ENCODE assay signal across 9 mouse cellular contexts in the genomic region with DNA sequence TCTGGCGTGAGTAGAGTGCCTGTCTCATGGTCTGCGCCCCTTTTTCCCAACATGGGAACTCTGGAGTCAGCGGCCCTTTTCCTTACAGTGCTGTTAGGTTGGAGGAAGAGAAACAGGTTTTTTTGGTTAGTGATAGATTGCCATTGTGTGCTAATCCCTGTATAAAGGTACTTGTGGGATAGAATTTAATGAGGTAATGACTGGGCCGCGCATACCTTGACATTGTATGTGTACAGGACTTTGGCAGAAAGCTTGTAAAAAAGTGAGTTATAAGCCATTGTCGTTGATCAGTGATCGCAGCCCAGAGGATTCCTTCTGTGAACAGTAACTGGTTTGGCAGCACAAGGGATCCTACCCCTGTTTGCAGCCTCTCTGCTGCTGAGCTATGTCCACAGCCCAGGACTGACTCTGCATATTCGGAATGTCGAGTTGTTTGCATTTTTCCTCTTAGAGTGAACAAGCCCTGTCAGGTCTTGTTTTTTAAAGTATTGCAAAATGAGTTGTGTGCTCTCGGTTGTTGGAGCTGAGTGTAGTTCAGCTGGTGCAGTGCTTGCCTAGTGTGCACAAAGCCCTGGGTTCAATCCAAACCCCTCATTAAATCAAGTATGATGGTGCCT. TPM values are rescaled to one million over a fixed set of nuclear protein-coding genes. Genes with fewer than 3 reads are reported as not detected.
DNase-seq lines count a peak whose midpoint lies in the region; ATAC-seq and TF ChIP-seq lines count a peak whose summit lies in the region.
"Had no signal": no experiment of that assay in that cellular context is flagged by ENCODE, and none has a peak within 500 bp of the region (broad histone marks: within the 10 kb centered on the region; RNA-seq: fewer than 3 reads in every experiment).

No protein-coding gene starts in this region.

- ATAC-seq in limb, embryonic 13.5 days (ENCODE audit: low FRiP score, low read depth) = no peak
- ATAC-seq: CD4-positive, CD25-positive, alpha-beta regulatory T cell, adult 4 months had no signal

- WGBS in heart, embryonic 10.5 days = 68% methylated on average over 10 of the region's 10 CpGs
- WGBS in spleen, adult 2 months = 90% methylated on average over 10 of the region's 10 CpGs
- 31% methylated on average over 10 of the region's 10 CpGs for WGBS in limb, embryonic 13.5 days

- no peak for DNase-seq in heart, embryonic 10.5 days (ENCODE audit: low spot score)
- DNase-seq in heart, adult 9 months (ENCODE audit: low spot score in 2 of 2) = no peak
- DNase-seq in spleen, adult 2 months (ENCODE audit: low read depth in 1 of 2, low spot score in 2 of 2) = no peak
- DNase-seq in spleen, adult 18-20 months = no peak
- peak; percentile 57 to 62 for DNase-seq in urinary bladder, postnatal 36 days (ENCODE audit: low spot score in 2 of 2)
- no peak for DNase-seq in right cerebral cortex, postnatal 4 days
- no peak for DNase-seq in cerebellum, adult 11 months

- H3K4me1 ChIP-seq in heart, embryonic 10.5 days = peaks cover 28% of the 10 kb centered on the region
- peaks cover 8% of the 10 kb centered on the region; the same call in 1 of the 2 replicates for H3K4me1 ChIP-seq in spleen, adult 2 months (ENCODE audit: control insufficient read depth, insufficient read depth, insufficient read length)
- peaks cover 40% of the 10 kb centered on the region for H3K4me1 ChIP-seq in limb, embryonic 13.5 days

- no peak for TF ChIP-seq CTCF in spleen, adult 2 months (IDR thresholded peaks at IDR 0.05; ENCODE audit: extremely low read depth, insufficient read depth, insufficient read length, insufficient replicate concordance)

- H3K9me3 ChIP-seq in heart, embryonic 10.5 days = no peaks in the 10 kb centered on the region
- H3K9me3 ChIP-seq in limb, embryonic 13.5 days = peaks cover 4% of the 10 kb centered on the region; the same call in 1 of the 2 replicates

- no peaks in the 10 kb centered on the region for H3K27me3 ChIP-seq in heart, embryonic 10.5 days (ENCODE audit: insufficient read depth, poor library complexity, severe bottlenecking)
- no peaks in the 10 kb centered on the region for H3K27me3 ChIP-seq in spleen, adult 2 months (ENCODE audit: control insufficient read depth, insufficient read depth, low read length)
- no peaks in the 10 kb centered on the region for H3K27me3 ChIP-seq in limb, embryonic 13.5 days

- no peak overlapping the region for H3K4me3 ChIP-seq in heart, embryonic 10.5 days
- no peak overlapping the region for H3K4me3 ChIP-seq in spleen, adult 2 months (ENCODE audit: extremely low read depth, insufficient read depth, insufficient read length)
- H3K4me3 ChIP-seq in limb, embryonic 13.5 days = no peak overlapping the region

- peaks cover 9% of the 10 kb centered on the region; the same call in 1 of the 2 replicates for H3K36me3 ChIP-seq in heart, embryonic 10.5 days
- no peaks in the 10 kb centered on the region for H3K36me3 ChIP-seq in spleen, adult 2 months (ENCODE audit: control insufficient read depth, insufficient read depth, low read length)
- H3K36me3 ChIP-seq in limb, embryonic 13.5 days = 0 out of 2 replicates have a peak, but pooled peaks cover 3% of the 10 kb centered on the region

- H3K27ac ChIP-seq in heart, embryonic 10.5 days = peak overlapping the region; percentile 69
- H3K27ac ChIP-seq in spleen, adult 2 months (ENCODE audit: insufficient read depth, low read length) = peak overlapping the region; percentile 37; the same call in 1 of the 2 replicates
- peak overlapping the region; percentile 79 for H3K27ac ChIP-seq in limb, embryonic 13.5 days

- 0 out of 2 replicates have a peak overlapping the region, but pooled peaks have one; percentile 21 for H3K9ac ChIP-seq in limb, embryonic 13.5 days

- H3K4me2 ChIP-seq in limb, embryonic 13.5 days (replicated peaks) = peak overlapping the region; percentile 34

- no peak for TF ChIP-seq POLR2A in spleen, adult 2 months (IDR thresholded peaks at IDR 0.05; ENCODE audit: low read depth, low read length)

RNA-seq across cellular contexts. Expression of a gene that starts 4.0 kb away (rescaled TPM):
- 23.2 and 32.7 TPM in 2 replicates for polyA plus RNA-seq in heart, embryonic 10.5 days (2016; fragmentation: Nextera tagmentation; extraction: Ambion mirVana)
- polyA plus RNA-seq in spleen, adult 2 months (2012; rRNA removed) = 3.7 and 5.0 TPM in 2 replicates
- 34.0 and 35.5 TPM in 2 replicates for polyA plus RNA-seq in limb, embryonic 13.5 days (2015; fragmentation: Nextera tagmentation; extraction: Ambion mirVana)

RNA-seq across cellular contexts. Expression of a gene that starts 30.3 kb away (rescaled TPM):
- 4.7 and 5.3 TPM in 2 replicates for polyA plus RNA-seq in heart, embryonic 10.5 days (2016; fragmentation: Nextera tagmentation; extraction: Ambion mirVana)
- polyA plus RNA-seq in spleen, adult 2 months (2012; rRNA removed) = 27.0 and 31.2 TPM in 2 replicates
- 7.8 and 7.9 TPM in 2 replicates for polyA plus RNA-seq in limb, embryonic 13.5 days (2015; fragmentation: Nextera tagmentation; extraction: Ambion mirVana)

Comparison
In these comparisons a context has a peak if more than half of its experiments do, and no peak if none do; other contexts are left out.
1. DNase-seq: peak in urinary bladder, postnatal 36 days (2 of 2); none in heart, embryonic 10.5 days (single experiment), heart, adult 9 months (0 of 2), spleen, adult 2 months (0 of 2), spleen, adult 18-20 months (0 of 2), right cerebral cortex, postnatal 4 days (single experiment) and cerebellum, adult 11 months (single experiment).
2. Peak in every context shown above with its lines, with median percentiles within 50 percentile points of each other: H3K27ac ChIP-seq.